Mouse (Mus musculus) lung, postnatal 0 days (tissue): ENCODE results near the gene Igsf6. TPM values are rescaled to one million over a fixed set of nuclear protein-coding genes. Genes with fewer than 3 reads are reported as not detected.

Source experiments
- ATAC-seq: fragments of 200-750 bp; cut with Nextera tagmentation; 2 replicates; pipeline ENCODE4 v1.8.0; 2017; ENCODE audit warnings: moderate library complexity
- DNase-seq: peaks from one replicate; pipeline ENCODE4 v3.0.0-alpha.2; 2016; ENCODE audit warnings: low spot score
- H3K27ac ChIP-seq: fragments of 300-500 bp; sonication (generic); 2 replicates; pipeline ENCODE4 v1.5.1; 2014; ENCODE audit warnings: antibody characterized with exemption, mild to moderate bottlenecking, low read length, mixed read lengths
- H3K27me3 ChIP-seq: fragments of 300-500 bp; sonication (generic); replicated peaks from 2 replicates; pipeline ENCODE4 v1.6.1; 2014; ENCODE audit warnings: low read length, mixed read lengths; ENCODE audit not compliant: insufficient read depth
- H3K36me3 ChIP-seq: fragments of 300-500 bp; sonication (generic); 2 replicates; pipeline ENCODE4 v1.6.1; 2014; ENCODE audit warnings: low read length, mixed read lengths; ENCODE audit not compliant: insufficient read depth
- H3K4me1 ChIP-seq: fragments of 300-500 bp; sonication (generic); 2 replicates; pipeline ENCODE4 v1.6.1; 2014; ENCODE audit warnings: antibody characterized with exemption, low read depth, low read length, mixed read lengths; ENCODE audit not compliant: insufficient read depth
- H3K4me2 ChIP-seq: fragments of 300-500 bp; sonication (generic); replicated peaks from 2 replicates; pipeline ENCODE4 v1.6.1; 2014; ENCODE audit warnings: low read depth, mild to moderate bottlenecking, low read length, moderate library complexity, mixed read lengths
- H3K4me3 ChIP-seq: fragments of 300-500 bp; sonication (generic); 2 replicates; pipeline ENCODE4 v1.5.1; 2014; ENCODE audit warnings: low read depth, low read length
- H3K9ac ChIP-seq: fragments of 300-500 bp; sonication (generic); replicated peaks from 2 replicates; pipeline ENCODE4 v1.6.1; 2014; ENCODE audit warnings: low read depth, mild to moderate bottlenecking
- H3K9me3 ChIP-seq: fragments of 300-500 bp; sonication (generic); 2 replicates; pipeline ENCODE4 v1.6.1; 2016; ENCODE audit warnings: low read length, mixed read lengths
- CTCF ChIP-seq: IDR thresholded peaks from 2 replicates; pipeline ENCODE4 v1.5.1; 2016; ENCODE audit warnings: antibody characterized with exemption, mild to moderate bottlenecking
- EP300 ChIP-seq: IDR thresholded peaks from 2 replicates; pipeline ENCODE4 v1.6.1; 2016; ENCODE audit warnings: antibody characterized with exemption, mild to moderate bottlenecking, control low read depth
- WGBS: fragments of 180-500 bp; shearing (Covaris S2); extraction: QIAGEN DNeasy Blood & Tissue Kit; methylation state at CpG from one replicate; pipeline ENCODE4 v1.1.7; 2014; 5-methylcytosine and 5-hydroxymethylcytosine counted together
- polyA plus RNA-seq: library from polyadenylated mRNA; unstranded; fragments of >200 nt; fragmentation: Nextera tagmentation; extraction: Ambion mirVana; gene quantifications from 2 replicates; pipeline ENCODE4 v1.2.1, GENCODE M21; 2015

Gene Igsf6
- polyA plus RNA-seq, 1 experiment from 2014 or later, result 5.5 TPM

DNA sequence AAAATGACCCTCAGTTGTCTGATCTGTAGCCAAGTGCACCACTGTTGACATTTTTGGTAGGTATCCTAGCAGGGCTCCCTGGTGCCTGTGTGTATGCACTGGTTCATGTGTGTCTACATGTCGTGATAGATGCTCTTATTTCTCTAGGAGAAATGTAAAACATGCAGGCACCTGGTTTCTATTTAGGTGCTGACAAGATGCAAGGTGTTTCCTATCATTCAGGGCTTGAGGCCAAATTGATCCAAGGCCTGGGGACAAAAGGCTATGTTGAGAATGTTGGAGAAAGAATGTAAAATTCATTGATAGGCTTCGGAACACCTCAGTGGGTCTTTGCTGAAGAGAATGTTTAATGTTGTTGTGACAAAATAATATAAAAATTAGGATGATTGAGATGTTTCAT lies 7.4 kb upstream of the Igsf6 start:
- no peaks in the 10 kb centered on the region for H3K4me1 ChIP-seq
- no peak for ATAC-seq
- no peak for DNase-seq
- no peaks in the 10 kb centered on the region for H3K9me3 ChIP-seq
- no peak overlapping the region for H3K27ac ChIP-seq
- no peak overlapping the region for H3K9ac ChIP-seq
- no peaks in the 10 kb centered on the region; the same call in 1 of the 2 replicates for H3K36me3 ChIP-seq
- no peak overlapping the region for H3K4me3 ChIP-seq
- 80% methylated on average over 2 of the region's 2 CpGs for WGBS
- no peak overlapping the region for H3K4me2 ChIP-seq
- TF ChIP-seq EP300 (no peak), CTCF (no peak)
- H3K27me3 ChIP-seq, result no peaks in the 10 kb centered on the region

DNA sequence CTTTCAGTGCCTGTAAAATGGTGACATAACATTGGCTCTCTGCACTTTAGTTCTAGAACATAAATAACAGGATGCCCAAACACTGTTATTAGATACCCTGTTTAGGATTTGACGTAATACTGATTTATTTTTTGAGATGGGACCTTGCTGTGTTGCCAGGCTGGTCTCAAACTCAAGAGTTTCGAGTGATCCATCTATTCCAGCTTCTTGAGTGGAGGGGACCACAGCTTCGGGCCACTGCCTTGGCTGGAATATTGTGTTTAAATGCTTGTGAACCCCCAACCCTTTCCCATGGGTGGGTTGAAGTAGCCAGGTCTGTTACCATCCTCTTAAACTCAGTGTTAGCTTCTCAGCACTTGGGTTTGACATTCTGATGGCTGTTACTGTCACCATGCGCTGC lies 7.0 kb upstream of the Igsf6 start, which contains the start of gene Otoa:
Gene Otoa, plus strand, starts transcription at position 301 of the 400 bp plus-strand sequence.
- Histone ChIP-seq H3K36me3 (no peaks in the 10 kb centered on the region; the same call in 1 of the 2 replicates), H3K4me3 (no peak within 1 kb of the TSS), H3K4me1 (no peaks in the 10 kb centered on the region), H3K4me2 (no peak within 1 kb of the TSS), H3K9ac (no peak within 1 kb of the TSS), H3K9me3 (no peaks in the 10 kb centered on the region), H3K27me3 (no peaks in the 10 kb centered on the region), H3K27ac (no peak within 1 kb of the TSS)
- no peak for ATAC-seq
- 92% methylated on average over 4 of the region's 4 CpGs for WGBS
- DNase-seq, result no peak
- TF ChIP-seq CTCF (no peak), EP300 (no peak)

DNA sequence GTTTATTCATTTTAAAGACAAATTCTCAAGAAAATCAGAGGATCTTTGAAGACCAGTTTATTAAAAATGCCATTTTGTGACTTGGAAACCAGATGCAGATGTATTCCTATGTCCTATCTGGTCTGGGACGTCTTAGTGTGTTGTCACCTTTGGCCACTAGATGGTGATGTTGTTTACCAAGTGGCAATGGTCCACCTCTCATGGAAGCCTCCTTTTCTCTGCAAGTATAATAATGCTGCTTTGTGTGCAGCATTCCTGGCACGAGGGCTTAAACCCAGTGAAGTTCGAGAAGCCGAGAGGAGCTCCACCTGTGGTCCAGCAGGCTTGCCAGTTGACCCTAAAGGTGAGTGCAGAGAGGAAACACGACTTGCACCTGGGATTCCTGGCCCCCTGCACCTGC lies 3.5 kb upstream of the Igsf6 start:
- H3K36me3 ChIP-seq, result no peaks in the 10 kb centered on the region; the same call in 1 of the 2 replicates
- TF ChIP-seq EP300, result no peak
- TF ChIP-seq CTCF, result peak; percentile 88
- DNase-seq (peak; percentile 80), ATAC-seq (no peak)
- no peaks in the 10 kb centered on the region for H3K27me3 ChIP-seq
- H3K4me1 ChIP-seq, result no peaks in the 10 kb centered on the region; the same call in 1 of the 2 replicates
- H3K4me2 ChIP-seq, result no peak overlapping the region
- no peak overlapping the region for H3K9ac ChIP-seq
- no peak overlapping the region for H3K27ac ChIP-seq
- 30% methylated on average over 5 of the region's 5 CpGs for WGBS
- H3K9me3 ChIP-seq, result no peaks in the 10 kb centered on the region
- no peak overlapping the region for H3K4me3 ChIP-seq

DNA sequence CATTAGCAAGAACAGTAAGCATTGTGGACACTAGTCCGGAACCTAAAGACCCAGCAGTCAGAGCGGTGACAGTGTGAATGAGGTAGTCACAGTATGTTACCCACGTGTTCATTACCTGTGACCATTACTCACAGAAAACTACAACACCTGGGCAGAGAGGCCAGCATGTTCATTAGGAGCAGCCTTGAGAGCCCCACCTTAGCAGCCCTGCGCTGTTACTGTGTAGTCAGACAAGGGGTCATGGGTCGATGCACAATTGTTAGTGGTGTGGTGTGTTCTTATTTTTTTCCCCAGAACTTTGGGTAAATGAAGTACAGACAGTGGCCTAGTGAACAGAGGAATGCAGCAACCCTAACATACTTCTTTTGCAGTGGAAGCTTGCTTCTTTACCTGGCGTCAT lies 2.9 kb upstream of the Igsf6 start:
- TF ChIP-seq CTCF, result no peak
- TF ChIP-seq EP300, result no peak
- H3K36me3 ChIP-seq, result no peaks in the 10 kb centered on the region; the same call in 1 of the 2 replicates
- no peak overlapping the region for H3K4me2 ChIP-seq
- no peaks in the 10 kb centered on the region for H3K27me3 ChIP-seq
- no peak overlapping the region for H3K4me3 ChIP-seq
- no peaks in the 10 kb centered on the region; the same call in 1 of the 2 replicates for H3K4me1 ChIP-seq
- H3K9me3 ChIP-seq, result no peaks in the 10 kb centered on the region
- 95% methylated on average over 6 of the region's 6 CpGs for WGBS
- H3K9ac ChIP-seq, result no peak overlapping the region
- DNase-seq, result no peak
- ATAC-seq, result no peak
- no peak overlapping the region for H3K27ac ChIP-seq

DNA sequence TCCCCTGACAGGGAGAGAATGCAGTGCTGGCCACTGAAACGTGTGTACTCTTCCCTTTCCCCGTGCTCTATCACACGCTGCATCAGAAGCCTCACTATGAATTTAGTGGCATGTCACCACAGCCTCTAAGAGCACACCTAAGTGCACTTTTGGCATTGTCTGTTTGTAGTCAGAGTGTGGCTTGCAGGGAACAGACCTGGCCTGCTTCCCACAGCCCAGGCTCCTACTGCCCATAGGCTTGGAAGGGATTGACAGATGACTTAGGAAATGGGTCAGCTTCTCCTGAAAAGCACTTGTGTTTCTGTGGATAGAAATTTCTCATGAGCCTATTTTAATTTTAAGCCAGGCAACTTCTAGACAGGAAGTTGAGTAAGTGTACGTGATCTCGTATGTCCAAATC lies 1.0 kb upstream of the Igsf6 start:
- H3K9me3 ChIP-seq, result no peaks in the 10 kb centered on the region
- no peak overlapping the region for H3K9ac ChIP-seq
- H3K36me3 ChIP-seq, result peaks cover 5% of the 10 kb centered on the region; the same call in 1 of the 2 replicates
- no peaks in the 10 kb centered on the region for H3K27me3 ChIP-seq
- 58% methylated on average over 5 of the region's 5 CpGs for WGBS
- DNase-seq, result no peak
- TF ChIP-seq EP300 (no peak), CTCF (no peak)
- ATAC-seq, result no peak
- H3K27ac ChIP-seq, result peak overlapping the region; percentile 59; the same call in 1 of the 2 replicates
- H3K4me3 ChIP-seq, result no peak overlapping the region
- H3K4me2 ChIP-seq, result 0 out of 2 replicates have a peak overlapping the region, but pooled peaks have one; percentile 25
- no peaks in the 10 kb centered on the region; the same call in 1 of the 2 replicates for H3K4me1 ChIP-seq

DNA sequence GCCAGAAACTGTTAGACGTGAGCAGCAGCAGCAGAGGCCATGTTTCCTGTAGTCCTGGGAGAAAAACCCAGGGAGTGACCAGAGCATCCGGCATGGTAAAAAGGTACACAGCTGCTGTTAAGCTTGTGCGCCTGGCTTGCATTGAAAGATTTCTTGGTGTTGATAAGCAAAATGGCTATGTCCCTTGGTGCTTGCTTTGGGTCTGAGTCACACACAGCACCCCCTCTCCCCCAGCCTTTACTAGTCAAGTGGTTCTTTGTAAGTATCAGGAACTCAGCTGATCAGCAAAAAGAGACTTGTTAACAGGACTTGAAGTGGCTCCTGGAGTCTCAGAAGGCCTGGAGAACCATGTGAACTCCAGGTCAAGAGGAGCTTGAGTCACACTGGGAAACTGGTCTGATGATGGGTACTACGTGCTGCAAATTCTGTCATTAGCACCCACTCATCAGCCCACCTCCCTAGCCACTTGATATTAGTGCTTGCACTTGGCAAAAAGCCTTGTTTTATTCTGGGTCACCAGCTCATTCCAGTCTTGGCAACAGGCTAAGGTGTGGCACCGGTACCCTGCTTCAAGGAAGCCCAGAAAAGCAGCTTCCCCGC lies 529 bp upstream of the Igsf6 start:
- H3K4me3 ChIP-seq, result no peak overlapping the region
- H3K9me3 ChIP-seq, result no peaks in the 10 kb centered on the region
- no peaks in the 10 kb centered on the region for H3K27me3 ChIP-seq
- 60% methylated on average over 6 of the region's 6 CpGs for WGBS
- ATAC-seq (peak; percentile 91), DNase-seq (peak; percentile 90)
- peaks cover 6% of the 10 kb centered on the region; the same call in 1 of the 2 replicates for H3K36me3 ChIP-seq
- no peak overlapping the region for H3K9ac ChIP-seq
- no peak for TF ChIP-seq CTCF
- TF ChIP-seq EP300, result peak; percentile 76
- H3K27ac ChIP-seq, result peak overlapping the region; percentile 59
- no peaks in the 10 kb centered on the region; the same call in 1 of the 2 replicates for H3K4me1 ChIP-seq
- H3K4me2 ChIP-seq, result peak overlapping the region; percentile 25; the same call in 1 of the 2 replicates
